Mouse (Mus musculus) forebrain, embryonic 12.5 days (tissue): ENCODE data around the gene Krtap9-1. TPM values are rescaled to one million over a fixed set of nuclear protein-coding genes. Genes with fewer than 3 reads are reported as not detected.

Experiments
- polyA plus RNA-seq: library from polyadenylated mRNA; unstranded; fragments of >200 nt; fragmentation: Nextera tagmentation; extraction: Ambion mirVana; gene quantifications from 2 replicates; pipeline ENCODE4 v1.2.1, GENCODE M21; 2016

Krtap9-1 gene
- polyA plus RNA-seq, 1 experiment from 2014 or later, result not detected

Other genes with a start within 250 kb of the Krtap9-1 start
- gene Krtap4-1, start 245.2 kb upstream of the Krtap9-1 start, polyA plus RNA-seq, result not detected in 2 replicates
- not detected in 2 replicates for gene Krtap4-2, start 238.3 kb upstream of the Krtap9-1 start, polyA plus RNA-seq
- gene Krtap4-7, start 229.3 kb upstream of the Krtap9-1 start, polyA plus RNA-seq, result not detected in 2 replicates
- not detected in 2 replicates for gene Gm11555, start 223.2 kb upstream of the Krtap9-1 start, polyA plus RNA-seq
- gene Gm11563, start 214.4 kb upstream of the Krtap9-1 start, polyA plus RNA-seq, result not detected in 2 replicates
- not detected in 2 replicates for gene Krtap4-6, start 207.4 kb upstream of the Krtap9-1 start, polyA plus RNA-seq
- gene Gm14190, start 182.6 kb upstream of the Krtap9-1 start, polyA plus RNA-seq, result not detected in 2 replicates
- not detected in 2 replicates for gene Gm14180, start 139.1 kb upstream of the Krtap9-1 start, polyA plus RNA-seq
- gene Gm11595, start 100.5 kb upstream of the Krtap9-1 start, polyA plus RNA-seq, result not detected in 2 replicates
- gene Krtap4-8, start 92.7 kb upstream of the Krtap9-1 start, polyA plus RNA-seq, result not detected in 2 replicates
- gene Krtap4-9, start 88.2 kb upstream of the Krtap9-1 start, polyA plus RNA-seq, result not detected in 2 replicates
- not detected in 2 replicates for gene Gm11596, start 79.9 kb upstream of the Krtap9-1 start, polyA plus RNA-seq
- not detected in 2 replicates for gene Gm11569, start 74.5 kb upstream of the Krtap9-1 start, polyA plus RNA-seq
- not detected in 2 replicates for gene Gm11554, start 68.9 kb upstream of the Krtap9-1 start, polyA plus RNA-seq
- not detected in 2 replicates for gene Krtap4-13, start 63.5 kb upstream of the Krtap9-1 start, polyA plus RNA-seq
- not detected in 2 replicates for gene Gm11564, start 57.7 kb upstream of the Krtap9-1 start, polyA plus RNA-seq
- not detected in 2 replicates for gene 2300003K06Rik, start 35.3 kb upstream of the Krtap9-1 start, polyA plus RNA-seq
- gene Krtap4-16, start 21.8 kb upstream of the Krtap9-1 start, polyA plus RNA-seq, result not detected in 2 replicates
- not detected in 2 replicates for gene Gm11568, start 15.5 kb upstream of the Krtap9-1 start, polyA plus RNA-seq
- not detected in 2 replicates for gene Gm11559, start 8.9 kb upstream of the Krtap9-1 start, polyA plus RNA-seq
- not detected in 2 replicates for gene Gm11567, start 5.8 kb downstream of the Krtap9-1 start, polyA plus RNA-seq
- not detected in 2 replicates for gene Krtap31-1, start 34.5 kb downstream of the Krtap9-1 start, polyA plus RNA-seq
- gene Gm11565, start 41.4 kb downstream of the Krtap9-1 start, polyA plus RNA-seq, result not detected in 2 replicates
- gene Krtap31-2, start 62.9 kb downstream of the Krtap9-1 start, polyA plus RNA-seq, result not detected in 2 replicates
- not detected in 2 replicates for gene Krtap9-5, start 75.1 kb downstream of the Krtap9-1 start, polyA plus RNA-seq
- gene Krtap29-1, start 105.7 kb downstream of the Krtap9-1 start, polyA plus RNA-seq, result not detected in 2 replicates
- gene Krtap16-1, start 113.2 kb downstream of the Krtap9-1 start, polyA plus RNA-seq, result not detected in 2 replicates
- not detected in 2 replicates for gene Krtap17-1, start 120.6 kb downstream of the Krtap9-1 start, polyA plus RNA-seq
- gene Krt33a, start 142.8 kb downstream of the Krtap9-1 start, polyA plus RNA-seq, result not detected in 2 replicates
- gene Krt33b, start 156.5 kb downstream of the Krtap9-1 start, polyA plus RNA-seq, result not detected in 2 replicates
- not detected in 2 replicates for gene Krt34, start 168.2 kb downstream of the Krtap9-1 start, polyA plus RNA-seq
- gene Krt31, start 177.2 kb downstream of the Krtap9-1 start, polyA plus RNA-seq, result not detected in 2 replicates
- not detected in 2 replicates for gene Krt32, start 214.8 kb downstream of the Krtap9-1 start, polyA plus RNA-seq
- gene Krt35, start 222.9 kb downstream of the Krtap9-1 start, polyA plus RNA-seq, result not detected in 2 replicates
- not detected in 2 replicates for gene Krt36, start 232.2 kb downstream of the Krtap9-1 start, polyA plus RNA-seq
- gene Krt13, start 248.2 kb downstream of the Krtap9-1 start, polyA plus RNA-seq, result not detected in 2 replicates